Mouse (Mus musculus): ENCODE data around the gene Itga9. TPM values are rescaled to one million over a fixed set of nuclear protein-coding genes. Genes with fewer than 3 reads are reported as not detected.
A peak's percentile ranks its signal among the peaks of the same experiment; 100 is the strongest.

Gene Itga9
- polyA plus RNA-seq, 1 experiment from 2014 or later: 12.6 TPM

DNA sequence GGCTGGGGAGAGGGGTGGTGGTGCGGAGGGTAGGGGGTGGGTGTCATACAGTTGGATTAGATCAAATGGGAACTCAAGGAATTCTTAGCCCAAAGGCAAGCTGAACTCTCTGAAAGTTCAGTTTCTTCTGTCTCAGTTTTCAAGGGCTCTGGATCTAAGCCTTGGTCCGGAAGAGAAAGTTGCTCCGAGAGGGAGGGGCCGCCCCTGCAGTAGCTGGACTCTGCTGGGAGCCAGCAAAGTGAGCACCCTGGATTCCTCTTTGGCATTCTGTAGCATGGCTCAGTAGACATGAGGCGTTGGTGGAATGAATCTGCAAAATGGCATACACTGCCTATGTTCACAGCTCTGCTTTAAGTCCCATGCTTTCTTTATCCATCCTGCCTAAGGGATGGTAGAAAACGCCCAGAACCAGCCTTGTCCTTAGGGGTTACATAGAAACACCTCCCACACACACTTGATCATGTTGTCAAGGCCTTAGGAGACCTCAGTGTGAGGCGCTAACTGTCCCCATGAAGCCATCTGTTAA lies 235.5 kb downstream of the Itga9 start:
- 61% methylated on average over 7 of the region's 7 CpGs for WGBS
- H3K9ac ChIP-seq (replicated peaks): no peak overlapping the region
- 0 out of 2 replicates have a peak overlapping the region, but pooled peaks have one; percentile 12 for H3K27ac ChIP-seq
- H3K36me3 ChIP-seq: peaks cover 3% of the 10 kb centered on the region; the same call in 1 of the 2 replicates
- no peaks in the 10 kb centered on the region for H3K27me3 ChIP-seq
- no peak overlapping the region for H3K4me3 ChIP-seq (replicated peaks)
- no peak for ATAC-seq (ENCODE audit: insufficient number of reproducible peaks, insufficient read depth, low FRiP score, low TSS enrichment, low read depth)
- H3K9me3 ChIP-seq: no peaks in the 10 kb centered on the region
- no peak overlapping the region for H3K4me2 ChIP-seq
- H3K4me1 ChIP-seq (replicated peaks): peaks cover 28% of the 10 kb centered on the region

DNA sequence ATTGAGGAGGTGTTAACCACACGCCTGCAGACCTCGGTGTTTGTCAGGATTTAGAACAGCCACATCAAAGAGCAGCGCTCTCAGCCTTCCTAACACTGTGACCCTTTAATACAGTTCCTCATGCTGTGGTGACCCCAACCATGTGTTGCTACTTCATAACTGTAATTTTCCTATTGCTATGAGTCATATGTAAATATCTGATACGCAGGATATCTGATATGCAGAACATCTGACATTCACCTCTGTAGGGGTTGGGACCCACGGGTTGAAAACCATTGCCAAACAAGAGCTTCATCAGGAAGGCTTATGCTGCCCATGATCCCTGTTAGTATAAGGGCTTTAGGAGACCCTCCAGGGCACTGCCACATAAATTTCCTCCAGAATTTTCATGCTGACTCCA lies 237.2 kb downstream of the Itga9 start:
- H3K36me3 ChIP-seq: peaks cover 11% of the 10 kb centered on the region; the same call in 1 of the 2 replicates
- H3K4me2 ChIP-seq: no peak overlapping the region
- no peak for ATAC-seq (ENCODE audit: insufficient number of reproducible peaks, insufficient read depth, low FRiP score, low TSS enrichment, low read depth)
- H3K9ac ChIP-seq (replicated peaks): no peak overlapping the region
- H3K4me3 ChIP-seq (replicated peaks): no peak overlapping the region
- 58% methylated on average over 5 of the region's 5 CpGs for WGBS
- no peaks in the 10 kb centered on the region for H3K9me3 ChIP-seq
- H3K27me3 ChIP-seq: no peaks in the 10 kb centered on the region
- peaks cover 20% of the 10 kb centered on the region for H3K4me1 ChIP-seq (replicated peaks)
- H3K27ac ChIP-seq: no peak overlapping the region

DNA sequence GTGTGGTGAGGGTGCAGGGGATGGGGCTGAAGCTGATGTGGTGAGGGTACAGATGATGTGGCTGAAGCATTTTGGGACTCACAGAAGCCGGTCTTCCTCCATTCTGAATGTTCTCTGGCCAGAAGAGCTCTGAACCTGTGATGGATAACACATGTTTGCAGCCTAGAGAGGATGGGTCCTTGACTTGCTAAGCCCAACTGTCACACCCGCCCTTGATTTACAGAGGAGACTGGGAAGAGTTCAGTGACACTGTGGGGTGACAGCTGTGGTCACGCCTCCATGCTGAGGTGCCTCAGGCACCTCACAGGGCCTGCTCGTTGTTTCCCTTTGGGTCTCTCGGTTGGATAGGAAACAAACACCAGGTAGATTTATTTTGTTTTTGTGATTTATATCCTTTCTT lies 238.5 kb downstream of the Itga9 start:
- H3K36me3 ChIP-seq: peaks cover 12% of the 10 kb centered on the region; the same call in 1 of the 2 replicates
- no peak overlapping the region for H3K4me3 ChIP-seq (replicated peaks)
- no peak for ATAC-seq (ENCODE audit: insufficient number of reproducible peaks, insufficient read depth, low FRiP score, low TSS enrichment, low read depth)
- no peak overlapping the region for H3K27ac ChIP-seq
- WGBS: 29% methylated on average over 5 of the region's 5 CpGs
- H3K4me2 ChIP-seq: no peak overlapping the region
- H3K9ac ChIP-seq (replicated peaks): no peak overlapping the region
- H3K9me3 ChIP-seq: no peaks in the 10 kb centered on the region
- H3K27me3 ChIP-seq: no peaks in the 10 kb centered on the region
- peaks cover 20% of the 10 kb centered on the region for H3K4me1 ChIP-seq (replicated peaks)

DNA sequence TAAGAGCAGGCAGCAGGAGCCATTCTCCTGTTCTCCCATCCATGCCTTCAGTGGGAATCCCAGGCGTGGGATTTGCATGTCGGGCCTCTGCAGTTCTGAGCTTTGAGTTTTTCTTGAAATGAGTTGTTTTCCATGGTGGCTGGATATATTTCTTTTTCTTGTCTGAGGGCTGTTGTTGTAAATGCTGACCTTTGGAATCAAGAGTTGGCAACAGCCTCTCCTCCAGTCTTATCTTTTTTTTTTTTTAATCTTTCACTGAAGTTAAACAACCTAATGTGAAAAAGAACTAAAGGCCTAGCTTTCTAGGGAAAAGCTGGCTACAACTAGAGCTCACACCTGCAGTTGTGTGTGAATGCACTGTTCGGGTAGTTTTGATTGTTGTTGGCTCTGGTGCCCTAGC lies 240.3 kb downstream of the Itga9 start:
- Histone ChIP-seq H3K27ac (no peak overlapping the region), H3K4me3 (replicated peaks) (no peak overlapping the region), H3K27me3 (no peaks in the 10 kb centered on the region), H3K4me1 (replicated peaks) (peaks cover 16% of the 10 kb centered on the region; the same call in 1 of the 2 replicates), H3K9me3 (no peaks in the 10 kb centered on the region), H3K4me2 (no peak overlapping the region), H3K9ac (replicated peaks) (no peak overlapping the region), H3K36me3 (peaks cover 19% of the 10 kb centered on the region; the same call in 1 of the 2 replicates)
- WGBS: 82% methylated on average over 3 of the region's 3 CpGs
- ATAC-seq (ENCODE audit: insufficient number of reproducible peaks, insufficient read depth, low FRiP score, low TSS enrichment, low read depth): no peak

DNA sequence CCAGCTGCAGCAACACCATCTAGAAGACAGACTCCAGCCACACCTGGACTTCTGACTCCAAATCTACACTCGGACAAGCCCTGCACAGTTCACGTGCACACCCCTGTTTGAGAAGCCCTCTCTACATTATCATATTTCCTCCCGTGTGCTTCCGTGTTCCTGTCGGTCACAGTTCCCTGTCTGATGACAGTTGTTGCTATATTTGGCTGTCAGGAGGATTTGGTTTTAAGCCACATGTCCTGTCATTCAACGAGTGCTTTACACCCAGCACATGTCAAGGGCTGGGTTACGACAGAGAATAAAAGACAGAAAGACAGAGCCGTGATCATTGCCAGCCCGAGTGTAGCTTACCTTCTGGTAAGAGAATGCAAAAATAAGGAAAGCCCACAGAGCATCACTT lies 250.2 kb downstream of the Itga9 start:
- no peak for ATAC-seq (ENCODE audit: insufficient number of reproducible peaks, insufficient read depth, low FRiP score, low TSS enrichment, low read depth)
- no peak overlapping the region for H3K27ac ChIP-seq
- H3K4me2 ChIP-seq: no peak overlapping the region
- H3K36me3 ChIP-seq: peaks cover 10% of the 10 kb centered on the region; the same call in 1 of the 2 replicates
- H3K4me1 ChIP-seq (replicated peaks): peaks cover 22% of the 10 kb centered on the region
- 0 out of 2 replicates have a peak, but pooled peaks cover 3% of the 10 kb centered on the region for H3K9me3 ChIP-seq
- WGBS: 86% methylated on average over 9 of the region's 9 CpGs
- no peak overlapping the region for H3K4me3 ChIP-seq (replicated peaks)
- H3K9ac ChIP-seq (replicated peaks): no peak overlapping the region
- H3K27me3 ChIP-seq: no peaks in the 10 kb centered on the region

DNA sequence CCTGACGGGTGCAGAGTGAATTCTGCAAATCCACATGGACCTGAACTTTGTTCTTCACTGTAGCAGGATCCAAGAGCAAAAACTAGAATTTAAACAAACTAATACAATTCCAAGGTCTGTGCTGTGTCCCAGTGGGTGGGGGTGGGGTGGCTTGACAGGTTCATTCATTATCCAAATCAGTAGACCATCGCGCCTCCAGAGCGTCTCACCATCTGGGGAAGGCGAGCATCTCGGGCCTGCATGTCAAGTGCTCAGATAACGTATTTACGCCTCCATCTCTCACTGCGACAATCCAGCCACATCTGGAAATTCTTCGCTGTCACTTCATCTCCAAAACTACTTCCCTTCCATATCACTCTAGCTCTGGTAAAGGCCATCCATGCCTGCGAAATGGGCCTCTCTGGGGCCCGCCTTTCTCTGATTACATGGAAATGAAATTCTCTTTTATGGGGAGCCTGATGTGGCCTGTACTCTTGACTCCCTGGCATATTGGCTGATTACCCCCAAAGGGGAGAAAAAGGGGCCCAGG lies 254.2 kb downstream of the Itga9 start:
- Histone ChIP-seq H3K9me3 (0 out of 2 replicates have a peak, but pooled peaks cover 3% of the 10 kb centered on the region), H3K4me3 (replicated peaks) (no peak overlapping the region), H3K4me1 (replicated peaks) (peaks cover 50% of the 10 kb centered on the region), H3K27me3 (peaks cover 3% of the 10 kb centered on the region; the same call in 1 of the 2 replicates), H3K27ac (0 out of 2 replicates have a peak overlapping the region, but pooled peaks have one; percentile 35), H3K9ac (replicated peaks) (no peak overlapping the region), H3K36me3 (no peaks in the 10 kb centered on the region; the same call in 1 of the 2 replicates), H3K4me2 (peak overlapping the region; percentile 4; the same call in 1 of the 2 replicates)
- WGBS: 30% methylated on average over 12 of the region's 12 CpGs
- ATAC-seq (ENCODE audit: insufficient number of reproducible peaks, insufficient read depth, low FRiP score, low TSS enrichment, low read depth): no peak

DNA sequence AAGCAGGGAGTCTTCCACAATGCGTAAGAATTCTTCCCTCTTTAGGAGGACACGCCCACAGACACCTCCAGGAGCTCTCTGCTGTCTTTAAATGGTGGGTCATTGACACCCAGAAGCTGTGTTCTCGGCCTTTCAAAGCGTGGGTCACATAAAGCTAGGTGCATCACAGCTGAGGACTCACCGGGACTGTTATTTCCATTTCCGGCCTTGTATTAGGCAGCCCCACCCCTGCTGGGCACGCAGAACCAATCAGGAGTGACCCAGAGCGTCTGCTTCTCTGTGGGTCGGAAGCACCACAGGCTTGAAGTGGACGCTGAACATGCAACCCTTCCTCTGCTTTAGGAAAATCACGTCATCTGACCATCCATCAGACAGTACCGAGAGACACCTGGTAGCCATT lies 255.7 kb downstream of the Itga9 start:
- Histone ChIP-seq H3K9ac (replicated peaks) (no peak overlapping the region), H3K27ac (peak overlapping the region; percentile 0; the same call in 1 of the 2 replicates), H3K27me3 (peaks cover 3% of the 10 kb centered on the region; the same call in 1 of the 2 replicates), H3K9me3 (0 out of 2 replicates have a peak, but pooled peaks cover 3% of the 10 kb centered on the region), H3K36me3 (peaks cover 4% of the 10 kb centered on the region; the same call in 1 of the 2 replicates), H3K4me1 (replicated peaks) (peaks cover 50% of the 10 kb centered on the region), H3K4me3 (replicated peaks) (no peak overlapping the region), H3K4me2 (peak overlapping the region; percentile 38)
- ATAC-seq (ENCODE audit: insufficient number of reproducible peaks, insufficient read depth, low FRiP score, low TSS enrichment, low read depth): peak; percentile 8; the same call in 1 of the 2 replicates
- 32% methylated on average over 12 of the region's 12 CpGs for WGBS

DNA sequence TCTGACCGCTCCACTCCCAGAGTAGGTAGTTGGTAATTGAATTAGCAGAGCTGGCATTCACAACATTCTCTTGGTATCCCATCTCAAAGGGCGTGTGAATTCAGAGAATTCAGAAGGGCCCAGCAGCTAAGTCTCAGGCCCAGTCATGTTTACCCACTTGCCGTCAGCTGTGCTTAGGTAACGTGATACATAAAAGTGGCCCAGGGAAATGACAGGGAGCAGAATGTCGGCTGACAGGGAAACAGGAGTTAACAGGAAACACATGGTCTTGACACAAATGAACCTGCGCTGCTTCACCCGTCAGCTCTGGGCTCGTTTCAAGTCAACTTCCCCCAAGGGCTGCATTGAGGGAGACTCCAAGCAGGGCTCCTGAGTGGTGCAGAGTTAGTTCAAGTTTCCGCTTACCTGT lies 256.4 kb downstream of the Itga9 start:
- Histone ChIP-seq H3K27ac (peak overlapping the region; percentile 62), H3K4me2 (peak overlapping the region; percentile 38)
- WGBS: 3% methylated on average over 9 of the region's 9 CpGs

DNA sequence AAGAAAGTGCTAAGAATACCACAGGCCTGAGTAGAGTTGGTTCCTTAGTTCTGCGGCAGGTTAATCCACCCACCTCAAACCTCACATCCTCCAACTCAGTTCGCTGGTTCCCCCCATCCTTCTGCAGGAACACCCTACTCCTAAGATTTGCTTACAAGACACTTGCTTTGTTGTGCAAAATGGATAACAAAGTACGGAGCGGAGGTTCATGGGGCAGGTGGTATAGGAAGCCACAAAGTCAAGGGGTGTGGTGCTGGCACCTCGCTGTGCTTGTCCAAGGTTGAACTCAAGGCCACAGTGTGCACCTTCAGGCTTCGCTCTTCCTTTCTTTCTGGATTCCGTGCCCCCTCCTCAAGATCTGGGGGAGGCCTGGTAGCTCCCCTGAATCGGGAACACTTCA lies 257.0 kb downstream of the Itga9 start:
- WGBS: 90% methylated on average over 8 of the region's 8 CpGs
- peak overlapping the region; percentile 62; the same call in 1 of the 2 replicates for H3K27ac ChIP-seq

More for the DNA sequence above, 256.4 kb downstream of the Itga9 start:
- Histone ChIP-seq H3K27me3 (peaks cover 3% of the 10 kb centered on the region; the same call in 1 of the 2 replicates), H3K4me3 (replicated peaks) (no peak overlapping the region), H3K9ac (replicated peaks) (no peak overlapping the region), H3K9me3 (0 out of 2 replicates have a peak, but pooled peaks cover 3% of the 10 kb centered on the region), H3K36me3 (peaks cover 4% of the 10 kb centered on the region; the same call in 1 of the 2 replicates), H3K4me1 (replicated peaks) (peaks cover 54% of the 10 kb centered on the region)
- peak; percentile 68 for ATAC-seq (ENCODE audit: insufficient number of reproducible peaks, insufficient read depth, low FRiP score, low TSS enrichment, low read depth)

DNA sequence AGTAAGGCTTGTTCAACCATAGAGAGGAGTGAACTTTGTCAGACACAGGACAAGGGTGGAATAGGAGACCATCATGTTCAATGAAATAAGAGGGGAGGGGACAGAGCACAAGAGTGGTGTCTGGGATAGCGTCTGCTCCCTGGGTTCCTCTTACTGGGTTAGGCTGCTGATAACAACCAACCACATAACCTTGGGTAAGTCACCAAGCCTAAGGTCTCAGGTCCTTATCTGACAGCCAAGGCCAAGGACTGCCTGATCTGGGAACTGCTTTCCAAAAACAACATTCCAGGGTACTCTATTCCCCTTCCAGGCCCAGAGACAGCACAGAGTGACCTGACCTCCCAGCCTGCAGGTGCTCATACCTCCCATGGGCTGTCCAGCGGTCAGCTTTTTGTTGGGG lies 260.5 kb downstream of the Itga9 start:
- no peak overlapping the region for H3K27ac ChIP-seq
- no peak overlapping the region for H3K9ac ChIP-seq (replicated peaks)
- WGBS: 92% methylated on average over 2 of the region's 2 CpGs
- H3K9me3 ChIP-seq: no peaks in the 10 kb centered on the region
- no peak overlapping the region for H3K4me2 ChIP-seq
- peaks cover 13% of the 10 kb centered on the region; the same call in 1 of the 2 replicates for H3K36me3 ChIP-seq
- H3K4me1 ChIP-seq (replicated peaks): peaks cover 33% of the 10 kb centered on the region
- H3K4me3 ChIP-seq (replicated peaks): no peak overlapping the region
- H3K27me3 ChIP-seq: peaks cover 3% of the 10 kb centered on the region; the same call in 1 of the 2 replicates
- no peak for ATAC-seq (ENCODE audit: insufficient number of reproducible peaks, insufficient read depth, low FRiP score, low TSS enrichment, low read depth)

More for the DNA sequence above, 257.0 kb downstream of the Itga9 start:
- Histone ChIP-seq H3K27me3 (peaks cover 3% of the 10 kb centered on the region; the same call in 1 of the 2 replicates), H3K9ac (replicated peaks) (no peak overlapping the region), H3K4me3 (replicated peaks) (no peak overlapping the region), H3K36me3 (peaks cover 4% of the 10 kb centered on the region; the same call in 1 of the 2 replicates), H3K4me2 (peak overlapping the region; percentile 38; the same call in 1 of the 2 replicates), H3K9me3 (0 out of 2 replicates have a peak, but pooled peaks cover 2% of the 10 kb centered on the region), H3K4me1 (replicated peaks) (peaks cover 57% of the 10 kb centered on the region)
- no peak for ATAC-seq (ENCODE audit: insufficient number of reproducible peaks, insufficient read depth, low FRiP score, low TSS enrichment, low read depth)

DNA sequence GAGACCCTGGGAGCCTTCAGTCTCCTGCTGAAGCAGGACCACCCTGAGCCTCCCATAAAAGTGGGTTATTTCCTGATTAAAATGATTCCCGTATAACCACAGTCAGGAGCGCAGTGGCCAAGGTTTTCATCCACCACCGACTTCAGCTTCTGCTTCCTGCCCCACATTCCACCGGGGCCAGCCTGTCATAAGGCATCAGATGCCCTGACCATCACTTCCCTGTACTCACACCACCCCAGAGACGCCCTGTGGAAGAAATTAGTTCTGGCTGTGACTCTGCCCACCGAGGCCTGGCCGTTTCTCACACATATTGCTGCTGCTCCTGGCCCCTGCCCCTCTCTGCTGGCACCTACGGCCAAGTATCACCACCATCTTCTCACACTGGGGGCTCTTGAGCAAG lies 261.4 kb downstream of the Itga9 start:
- Histone ChIP-seq H3K4me2 (no peak overlapping the region), H3K4me1 (replicated peaks) (peaks cover 24% of the 10 kb centered on the region), H3K9ac (replicated peaks) (no peak overlapping the region), H3K4me3 (replicated peaks) (no peak overlapping the region), H3K36me3 (peaks cover 21% of the 10 kb centered on the region; the same call in 1 of the 2 replicates), H3K27me3 (peaks cover 3% of the 10 kb centered on the region; the same call in 1 of the 2 replicates), H3K27ac (no peak overlapping the region), H3K9me3 (no peaks in the 10 kb centered on the region)
- 59% methylated on average over 8 of the region's 8 CpGs for WGBS
- ATAC-seq (ENCODE audit: insufficient number of reproducible peaks, insufficient read depth, low FRiP score, low TSS enrichment, low read depth): no peak

Measured in limb, embryonic 12.5 days (tissue).